Mouse (Mus musculus) kidney, adult 18-20 months (tissue): Measurements from ENCODE around the gene Naif1.

Experiments used
- DNase-seq: peaks from one replicate; pipeline ENCODE4 v3.0.0; 2021

Naif1 gene

DNA sequence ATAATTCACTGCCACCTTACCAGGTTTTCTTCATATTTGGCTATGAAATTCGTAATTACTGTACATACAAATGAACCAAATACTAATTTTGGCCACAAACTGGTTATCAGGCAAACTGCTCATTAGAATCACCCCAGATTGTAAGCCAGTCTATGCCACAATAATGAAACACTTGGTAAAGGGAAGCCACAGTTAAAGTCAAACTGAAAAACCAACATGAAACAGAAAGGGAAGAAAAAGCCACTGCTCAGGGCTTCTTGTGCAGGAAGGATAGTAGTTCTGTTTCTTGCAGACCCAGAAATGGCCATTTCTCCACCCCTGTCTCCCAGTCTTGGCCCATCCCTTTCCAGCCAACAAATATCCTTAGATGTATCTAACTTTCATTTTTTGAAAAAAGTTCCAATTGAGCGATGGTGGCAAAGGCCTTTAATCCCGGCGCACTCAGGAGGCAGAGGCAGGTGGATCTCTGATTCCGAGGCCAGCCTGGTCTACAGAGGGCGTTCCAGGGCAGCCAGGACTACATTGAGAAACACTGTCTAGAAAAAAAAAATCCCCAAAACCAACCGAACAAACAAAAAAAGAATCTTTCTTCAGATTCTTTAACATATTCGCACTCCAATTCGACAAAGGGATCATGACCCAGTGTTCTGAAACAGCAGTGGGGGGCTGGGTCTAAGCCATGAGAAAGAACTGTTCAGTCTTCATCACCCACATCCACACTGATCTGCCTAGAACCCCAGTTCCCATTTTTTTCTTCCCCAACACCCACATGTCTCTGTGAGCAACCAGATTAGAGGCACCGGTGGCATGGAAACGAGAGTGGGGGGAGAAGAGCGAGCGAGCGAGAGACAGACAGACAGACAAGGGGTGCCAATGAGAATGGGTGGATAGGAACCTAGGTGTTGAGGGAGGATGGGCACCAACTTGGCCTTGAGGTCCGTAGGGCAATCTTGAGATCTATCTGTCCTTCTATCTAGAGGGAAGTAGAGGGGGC, at the start of gene Naif1:
Gene Naif1, plus strand, starts transcription at position 697 of the 994 bp plus-strand sequence.
- no peak for DNase-seq

DNA sequence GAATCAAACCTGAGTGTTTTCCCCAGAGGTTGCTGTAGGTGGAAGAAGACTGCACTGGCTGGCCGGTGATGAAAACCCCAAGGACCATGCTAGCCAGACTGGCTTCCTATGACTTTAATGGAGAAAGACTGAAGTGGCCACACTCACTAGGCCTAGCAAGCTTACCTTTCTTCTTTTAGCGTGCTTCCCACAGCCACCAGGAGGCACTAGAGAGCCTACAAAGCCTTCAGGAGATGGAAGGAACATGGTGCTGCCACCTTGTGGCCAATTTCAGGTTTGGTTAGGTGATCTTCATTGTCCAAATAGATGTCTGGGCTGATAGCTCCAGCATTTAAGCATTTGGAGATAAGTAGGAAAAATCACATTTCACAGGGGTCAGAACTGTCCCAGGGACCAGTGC, 45.6 kb upstream of the Naif1 start:
- DNase-seq = peak; percentile 97

DNA sequence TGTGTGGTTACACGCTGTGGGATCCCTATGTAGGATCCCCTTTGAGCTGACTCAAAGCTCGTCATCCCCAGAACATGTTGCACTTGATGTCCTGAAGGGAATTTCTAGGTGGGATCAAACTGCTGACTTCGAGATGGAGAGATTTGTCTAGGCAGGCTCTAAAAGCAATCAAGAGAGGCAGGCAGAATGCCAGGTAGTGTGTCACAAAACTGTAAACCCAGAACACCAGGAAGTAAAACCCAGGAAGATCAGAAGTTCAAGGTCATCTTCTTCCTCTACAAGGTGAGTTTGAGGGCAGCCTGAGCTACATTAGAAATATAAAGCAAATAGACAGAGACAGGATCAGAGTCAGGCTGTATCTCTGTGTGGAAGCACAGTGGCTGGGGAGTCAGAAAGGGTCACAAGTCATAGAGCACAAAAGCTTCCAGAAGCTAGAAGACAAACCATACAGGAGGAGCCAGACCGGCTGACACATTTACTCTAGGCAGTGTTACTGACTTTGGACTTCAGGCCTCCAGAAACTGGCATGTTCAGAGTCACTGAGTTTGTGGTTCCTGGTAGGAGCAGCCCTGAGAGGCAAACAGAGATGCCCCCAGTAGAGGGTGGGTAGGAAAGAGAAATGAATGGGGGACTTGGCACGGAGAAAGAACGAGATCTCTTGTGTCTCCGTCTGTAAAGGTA, 43.0 kb upstream of the Naif1 start:
- peak; percentile 52 for DNase-seq

GRCm38 (mm10) chr2:32408429-32409424, 41.5 kb upstream of the Naif1 start:
- DNase-seq = peak; percentile 83

GRCm38 (mm10) chr2:32411407-32411806, 38.9 kb upstream of the Naif1 start:
- no peak for DNase-seq

- no peak for DNase-seq
These were observed 37.3 kb upstream of the Naif1 start for GRCm38 (mm10) chr2:32412742-32413531.

- peak; percentile 54 for DNase-seq
These were observed 36.3 kb upstream of the Naif1 start for GRCm38 (mm10) chr2:32413936-32414335.

DNA sequence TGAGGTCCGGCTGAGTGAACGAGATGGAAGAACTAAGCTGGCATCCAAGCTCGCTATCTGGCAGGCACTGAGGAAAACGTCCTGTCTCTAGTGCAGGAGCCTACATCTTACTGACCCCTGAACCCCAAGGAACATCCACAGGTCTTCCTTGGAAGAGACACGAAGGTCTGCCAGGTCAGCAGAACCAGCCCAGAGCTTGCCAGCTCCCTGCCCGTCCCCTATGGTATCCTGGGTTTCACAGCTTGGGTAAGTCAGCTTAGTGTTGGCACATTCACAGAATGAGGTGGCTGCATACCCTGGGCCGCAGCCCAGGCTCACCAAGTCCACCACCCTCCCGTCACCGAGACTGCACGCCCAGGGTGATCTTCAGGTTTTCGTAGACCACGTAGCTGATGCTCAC, 34.5 kb upstream of the Naif1 start:
- no peak for DNase-seq

GRCm38 (mm10) chr2:32416556-32416955, 33.7 kb upstream of the Naif1 start:
- no peak for DNase-seq

DNA sequence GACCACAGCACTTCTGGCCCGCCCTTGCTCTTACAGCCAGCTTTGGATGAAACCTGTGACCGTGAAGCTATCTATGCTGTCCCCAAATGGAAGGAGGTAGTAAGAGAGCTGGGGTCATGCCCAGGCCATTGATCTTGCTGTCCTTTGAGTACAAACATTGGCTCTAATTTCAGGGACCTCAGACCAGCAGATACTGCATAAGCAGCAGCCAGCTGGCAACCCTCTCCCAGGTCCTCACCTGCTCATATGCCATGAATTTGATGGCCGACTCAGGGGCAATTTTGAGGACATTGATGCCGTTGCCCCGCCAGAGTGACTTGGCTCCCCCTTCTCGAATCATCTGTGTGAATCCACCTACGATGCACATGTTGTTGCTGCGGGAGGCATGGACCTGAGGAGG, 32.8 kb upstream of the Naif1 start:
- DNase-seq = no peak

DNA sequence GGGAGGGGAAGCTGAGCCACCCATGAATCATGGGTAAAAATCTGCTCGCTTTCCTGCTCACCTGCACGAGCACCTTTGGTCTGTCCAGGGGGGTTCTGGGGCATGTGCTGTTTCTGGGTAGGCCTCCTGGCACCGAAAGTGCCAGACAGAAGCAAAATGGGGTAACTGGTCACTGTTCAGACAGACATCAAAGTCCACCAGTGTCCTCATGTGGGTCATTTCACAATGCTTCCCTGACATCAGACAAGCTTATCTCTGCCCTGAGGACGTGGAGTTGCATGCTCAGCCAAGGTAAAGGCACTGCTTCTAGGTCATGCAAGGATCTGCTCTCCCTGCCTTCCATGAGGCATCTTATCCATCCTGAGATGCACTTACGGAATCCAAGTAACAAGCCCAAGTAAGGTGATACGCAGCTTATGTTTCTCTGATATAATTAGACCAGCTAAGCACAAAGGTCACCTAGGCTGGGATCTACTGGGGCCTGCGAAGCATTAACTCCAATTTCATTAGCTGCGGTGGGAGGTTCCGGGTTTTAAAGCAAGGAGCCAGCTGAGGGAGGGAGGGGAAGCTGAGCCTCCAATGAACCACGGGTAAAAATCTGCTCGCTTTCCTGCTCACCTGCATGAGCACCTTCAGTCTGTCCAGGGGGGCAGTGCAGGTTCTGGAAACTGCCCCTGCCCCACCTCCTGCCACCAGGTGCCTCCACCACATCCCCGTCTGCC, 31.7 kb upstream of the Naif1 start:
- DNase-seq = peak; percentile 63

DNA sequence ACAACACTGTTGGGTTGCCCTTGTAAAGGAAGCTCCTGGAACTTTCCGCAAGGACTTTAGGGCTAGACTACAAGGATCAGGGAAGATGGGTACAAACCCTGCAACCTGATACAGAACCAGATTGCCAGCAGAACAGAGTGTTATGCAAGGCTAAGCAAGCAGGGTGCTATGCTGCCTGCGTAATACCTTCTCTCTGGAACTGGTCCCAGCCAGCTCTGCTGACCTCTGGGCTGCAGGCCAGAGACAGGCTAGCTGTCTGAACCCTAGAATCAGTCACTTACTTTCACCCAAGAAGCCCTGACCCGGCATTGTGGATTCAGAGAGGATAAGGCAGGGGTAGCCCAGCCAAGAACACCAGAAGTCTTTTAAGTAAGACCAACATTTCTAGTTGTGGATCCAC, 30.9 kb upstream of the Naif1 start:
- peak; percentile 88 for DNase-seq

- no peak for DNase-seq
These were observed 30.1 kb upstream of the Naif1 start for GRCm38 (mm10) chr2:32420066-32420608.

GRCm38 (mm10) chr2:32420647-32421046, 29.6 kb upstream of the Naif1 start:
- DNase-seq = no peak

DNA sequence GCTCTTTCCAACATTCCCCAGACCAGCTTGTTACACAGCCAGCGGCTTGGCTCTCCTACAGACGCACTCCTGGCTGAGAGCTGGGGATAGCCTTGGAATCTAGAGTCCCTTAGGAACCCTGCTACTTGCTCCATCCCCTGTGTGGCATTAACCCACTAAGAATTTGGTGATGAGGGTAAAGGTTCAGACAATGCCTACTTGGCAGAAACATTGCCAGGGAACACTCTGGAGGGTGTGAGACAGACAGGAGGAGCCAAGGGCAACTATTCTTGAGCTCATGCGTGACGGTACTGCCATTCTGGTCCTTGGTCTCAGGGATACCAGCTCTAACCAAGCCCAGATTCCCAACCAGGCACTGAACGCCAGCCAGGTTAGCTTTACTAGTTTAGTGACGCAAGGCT, 28.4 kb upstream of the Naif1 start:
- DNase-seq = peak; percentile 73

GRCm38 (mm10) chr2:32423481-32424331, 26.6 kb upstream of the Naif1 start:
- DNase-seq = peak; percentile 85

DNA sequence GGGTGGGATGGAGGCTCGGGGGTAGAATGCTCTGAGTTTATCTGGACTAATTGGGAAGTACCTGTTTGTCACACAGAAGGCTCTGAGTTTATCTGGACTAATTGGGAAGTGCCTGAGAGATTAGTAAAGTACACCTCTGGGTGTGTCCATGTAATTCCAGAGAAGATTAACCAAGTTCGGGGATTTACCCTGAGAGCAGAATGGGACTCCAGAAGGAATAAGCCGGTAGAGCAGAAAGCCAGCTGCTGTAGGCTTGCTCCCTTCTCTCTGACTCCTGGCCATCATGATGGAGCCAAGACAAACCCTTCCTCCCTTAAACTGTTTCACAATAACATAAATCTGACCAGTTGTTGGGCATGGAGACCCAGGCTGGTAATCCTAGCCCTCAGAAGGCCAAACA, 25.5 kb upstream of the Naif1 start:
- no peak for DNase-seq

DNA sequence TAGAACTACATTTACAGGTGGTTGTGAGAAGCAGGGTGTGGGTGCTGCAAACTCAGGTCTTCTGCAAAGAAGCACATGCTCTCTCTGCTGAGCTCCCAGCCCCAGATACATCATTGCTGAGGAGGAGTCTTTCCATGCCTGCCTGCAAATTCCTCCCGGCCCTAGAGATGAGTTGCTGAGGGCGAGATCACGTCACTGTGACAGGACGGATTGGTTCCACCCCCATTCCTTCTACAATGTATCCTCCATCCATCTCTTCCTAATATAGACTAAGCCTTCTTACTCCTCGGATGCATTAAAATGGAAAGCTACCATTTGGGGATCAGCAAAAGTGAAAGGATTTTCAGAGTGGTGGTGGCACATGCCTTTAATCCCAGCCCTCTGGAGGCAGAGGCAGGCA, 24.7 kb upstream of the Naif1 start:
- no peak for DNase-seq

DNA sequence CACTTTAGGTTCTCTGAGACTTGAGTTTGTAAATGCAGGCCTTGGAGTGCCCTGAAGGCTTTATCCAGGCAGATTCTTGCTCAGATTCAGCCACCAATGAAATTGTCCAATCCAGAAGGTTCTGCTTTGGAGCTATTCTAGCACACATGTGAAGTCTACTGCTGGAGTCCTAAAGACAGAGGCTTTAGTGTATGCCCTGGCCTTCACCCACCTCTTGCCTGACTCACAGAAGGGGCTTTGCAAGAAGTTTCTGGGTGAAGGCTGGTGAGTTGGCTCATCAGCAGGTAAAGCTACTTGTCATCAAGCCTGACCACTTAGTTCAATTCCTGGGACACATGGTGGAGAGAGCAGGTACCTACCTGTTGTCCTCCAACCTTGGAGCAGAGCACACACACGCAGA, 24.1 kb upstream of the Naif1 start:
- DNase-seq = no peak

GRCm38 (mm10) chr2:32427720-32428119, 22.5 kb upstream of the Naif1 start:
- DNase-seq = no peak
